Mouse (Mus musculus) lung, postnatal 25 days (tissue): ENCODE results near the gene Kansl2.
"Not testable (repeated sequence)": the region's sequence is repeated elsewhere in the genome, so short reads cannot be mapped to it uniquely, and the experiment has no call there.

Experiments
- DNase-seq: peaks from one replicate; pipeline ENCODE4 v3.0.0; 2022; ENCODE audit warnings: low spot score

The Kansl2 gene

GRCm38 (mm10) chr15:98536828-98537510, 2.9 kb upstream of the Kansl2 start:
- DNase-seq = no peak

GRCm38 (mm10) chr15:98535921-98536320, 1.9 kb upstream of the Kansl2 start:
- no peak for DNase-seq

GRCm38 (mm10) chr15:98533035-98533531, 981 bp downstream of the Kansl2 start:
- DNase-seq = no peak

- no peak for DNase-seq
These were observed 1.8 kb downstream of the Kansl2 start for GRCm38 (mm10) chr15:98532281-98532680.

- no peak for DNase-seq
These were observed 5.9 kb downstream of the Kansl2 start for GRCm38 (mm10) chr15:98528066-98528563.

GRCm38 (mm10) chr15:98527056-98527771, 6.8 kb downstream of the Kansl2 start:
- no peak for DNase-seq

GRCm38 (mm10) chr15:98526057-98526456, 8.0 kb downstream of the Kansl2 start:
- DNase-seq = no peak

GRCm38 (mm10) chr15:98521245-98521644, 12.8 kb downstream of the Kansl2 start:
- DNase-seq = no peak

- DNase-seq = peak; percentile 52
These were observed 16.4 kb downstream of the Kansl2 start for GRCm38 (mm10) chr15:98517380-98518355.

DNA sequence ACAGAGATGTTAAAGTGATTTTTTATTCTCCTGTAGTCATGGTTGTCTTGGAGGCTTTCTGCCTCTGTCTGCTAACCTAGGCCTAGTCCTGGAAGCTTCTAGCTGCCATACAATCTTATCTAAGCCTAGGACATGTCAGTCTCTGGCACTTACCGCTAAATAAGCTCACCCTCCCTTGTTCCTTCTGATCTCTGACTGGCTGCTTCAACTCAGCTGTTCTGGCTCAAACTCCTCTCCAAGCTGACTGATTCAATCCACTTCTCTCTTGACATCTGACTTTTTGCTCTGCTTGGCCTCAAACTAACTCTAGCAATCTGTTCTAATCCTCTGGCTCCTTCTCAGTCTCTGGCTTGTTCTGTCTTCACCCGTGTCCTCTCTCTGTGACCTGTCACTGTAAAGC, 19.2 kb downstream of the Kansl2 start:
- not testable (repeated sequence) for DNase-seq

- no peak for DNase-seq
These were observed 19.9 kb downstream of the Kansl2 start for GRCm38 (mm10) chr15:98514146-98514545.

GRCm38 (mm10) chr15:98513676-98514075, 20.4 kb downstream of the Kansl2 start:
- DNase-seq = not testable (repeated sequence)

- DNase-seq = peak; percentile 57
These were observed 21.2 kb downstream of the Kansl2 start for GRCm38 (mm10) chr15:98512799-98513321.

DNA sequence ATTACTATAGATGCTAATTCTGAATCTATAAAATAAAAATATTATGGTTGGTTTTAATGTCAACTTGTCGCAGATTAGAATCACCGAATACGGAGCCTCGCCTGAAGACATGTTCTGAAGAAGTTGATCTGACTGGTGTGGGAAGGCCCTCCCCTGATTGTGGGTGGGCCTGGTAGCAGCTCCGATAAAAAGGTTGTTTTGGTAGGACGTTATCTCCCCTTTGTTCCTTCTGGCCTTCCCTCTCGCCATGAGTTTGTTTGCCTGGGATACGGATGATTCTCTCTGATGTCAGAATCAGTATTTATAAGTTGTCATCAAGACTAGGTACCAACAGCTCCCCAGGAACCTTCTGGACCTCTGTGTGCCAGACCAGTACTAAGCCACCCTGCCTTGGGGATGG, 21.8 kb downstream of the Kansl2 start:
- no peak for DNase-seq

DNA sequence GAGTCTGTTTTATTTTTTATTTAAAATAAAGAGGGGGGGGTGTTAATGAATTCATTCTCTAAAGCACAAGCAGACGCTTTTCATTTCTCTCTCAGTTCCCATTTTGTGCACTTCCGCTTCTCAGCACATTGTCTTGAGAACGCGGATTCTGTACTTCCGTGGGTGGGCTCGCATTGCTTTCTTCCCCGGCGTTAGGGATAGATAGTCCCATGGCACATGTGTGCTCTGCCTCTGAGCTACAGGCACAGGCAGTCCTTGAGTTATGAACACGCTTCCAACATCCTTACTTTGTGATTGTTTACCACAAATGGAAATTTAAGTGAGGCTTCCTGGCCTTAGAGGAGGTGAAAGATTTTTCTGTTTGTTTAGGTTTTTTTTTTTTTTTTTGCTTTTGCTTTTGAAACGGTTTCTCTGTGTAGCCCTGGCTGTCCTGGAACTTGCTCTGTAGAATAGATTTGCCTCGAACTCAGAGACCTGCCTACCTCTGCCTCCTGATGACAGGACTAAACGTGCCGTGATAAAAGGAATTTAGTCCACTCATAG, 22.6 kb downstream of the Kansl2 start:
- DNase-seq = peak; percentile 52

- peak; percentile 72 for DNase-seq
These were observed 23.4 kb downstream of the Kansl2 start for GRCm38 (mm10) chr15:98510438-98511385.

DNA sequence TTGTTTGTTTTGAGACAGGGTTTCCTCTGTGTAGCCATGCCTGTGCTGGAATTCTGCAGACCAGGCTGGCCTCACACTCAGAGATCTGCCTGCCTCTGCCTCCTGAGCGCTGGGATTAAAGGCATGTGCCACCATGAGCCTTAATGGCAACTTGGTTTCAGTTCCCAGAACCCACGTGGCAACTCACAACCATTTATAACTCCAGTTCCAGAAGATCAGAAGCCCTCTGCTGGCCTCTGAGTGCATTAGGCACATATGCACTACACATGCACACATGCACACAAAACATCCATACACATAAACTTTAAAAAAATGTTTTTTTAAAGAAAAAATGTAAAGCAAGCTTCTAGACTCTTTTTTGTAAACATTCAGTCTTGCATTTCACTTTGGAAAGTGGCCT, 24.7 kb downstream of the Kansl2 start:
- DNase-seq = no peak

GRCm38 (mm10) chr15:98507321-98507720, 26.7 kb downstream of the Kansl2 start:
- DNase-seq = no peak

- peak; percentile 34 for DNase-seq
These were observed 27.7 kb downstream of the Kansl2 start for GRCm38 (mm10) chr15:98506253-98506957.

GRCm38 (mm10) chr15:98504514-98504913, 29.6 kb downstream of the Kansl2 start:
- DNase-seq = peak; percentile 61
